Mouse (Mus musculus) liver, embryonic 14.5 days (tissue): Measurements from ENCODE around the gene Dusp3. TPM values are rescaled to one million over a fixed set of nuclear protein-coding genes. Genes with fewer than 3 reads are reported as not detected.

Experiments
- ATAC-seq: fragments of 200-750 bp; cut with Nextera tagmentation; 2 replicates; pipeline ENCODE4 v1.8.0; 2017; ENCODE audit warnings: moderate number of reproducible peaks, mild to moderate bottlenecking, moderate library complexity; ENCODE audit not compliant: insufficient read depth
- DNase-seq, 3 experiments: peaks; one replicate each; pipeline ENCODE4 v3.0.0-alpha.2; 2012 to 2013; ENCODE audit warnings: low read depth in 3 of 3, low spot score in 3 of 3
- H3K27ac ChIP-seq: fragments of 300-500 bp; sonication (generic); 2 replicates; pipeline ENCODE4 v1.5.1; 2014; ENCODE audit warnings: moderate library complexity, mild to moderate bottlenecking, control low read depth, inconsistent platforms
- H3K27me3 ChIP-seq: fragments of 300-500 bp; sonication (generic); 2 replicates; pipeline ENCODE4 v1.6.1; 2014; ENCODE audit warnings: mild to moderate bottlenecking, low read length, moderate library complexity; ENCODE audit not compliant: control insufficient read depth, insufficient read depth
- H3K36me3 ChIP-seq: fragments of 300-500 bp; sonication (generic); replicated peaks from 2 replicates; pipeline ENCODE4 v1.6.1; 2014; ENCODE audit warnings: low read depth; ENCODE audit not compliant: control insufficient read depth, insufficient read depth
- H3K4me1 ChIP-seq, 2 experiments: fragments of 200-500 bp in 1 of 2; fragments of 300-500 bp in 1 of 2; sonication (generic) in 1 of 2; replicated peaks; 2 replicates each; pipeline ENCODE4 v1.6.1; 2012 to 2014; ENCODE audit warnings: antibody characterized with exemption in 1 of 2, inconsistent platforms in 1 of 2, low read length in 1 of 2; ENCODE audit not compliant: control insufficient read depth in 2 of 2, insufficient read depth in 2 of 2
- H3K4me2 ChIP-seq: fragments of 300-500 bp; sonication (generic); 2 replicates; pipeline ENCODE4 v1.6.1; 2014; ENCODE audit warnings: low read depth, mild to moderate bottlenecking, control low read depth, moderate library complexity
- H3K4me3 ChIP-seq, 2 experiments: fragments of 200-500 bp in 1 of 2; fragments of 300-500 bp in 1 of 2; sonication (generic) in 1 of 2; 2 replicates each; pipeline ENCODE4 v1.5.1; 2012 to 2014; ENCODE audit warnings: low read depth in 2 of 2, low read length in 2 of 2, mild to moderate bottlenecking in 2 of 2, control low read depth in 1 of 2, inconsistent platforms in 1 of 2, moderate library complexity in 1 of 2; ENCODE audit not compliant: insufficient read depth in 1 of 2
- H3K9ac ChIP-seq: fragments of 300-500 bp; sonication (generic); replicated peaks from 2 replicates; pipeline ENCODE4 v1.6.1; 2014; ENCODE audit warnings: mild to moderate bottlenecking, control low read depth, moderate library complexity
- H3K9me3 ChIP-seq: fragments of 300-500 bp; sonication (generic); 2 replicates; pipeline ENCODE4 v1.6.1; 2016; ENCODE audit warnings: low read length, mixed read lengths; ENCODE audit not compliant: control insufficient read depth
- CTCF ChIP-seq: IDR thresholded peaks from 2 replicates; pipeline ENCODE4 v1.5.1; 2016; ENCODE audit warnings: antibody characterized with exemption, low read depth, control low read depth
- EP300 ChIP-seq: IDR thresholded peaks from 2 replicates; pipeline ENCODE4 v1.6.1; 2016; ENCODE audit warnings: antibody characterized with exemption, low read depth
- WGBS: fragments of 180-500 bp; shearing (Covaris S2); extraction: QIAGEN DNeasy Blood & Tissue Kit; methylation state at CpG from one replicate; pipeline ENCODE4 v1.1.7; 2014; ENCODE audit not compliant: insufficient replicate concordance; 5-methylcytosine and 5-hydroxymethylcytosine counted together
- polyA plus RNA-seq, 2 experiments: library from polyadenylated mRNA; depleted of rRNA in 1 of 2; stranded (reverse) in 1 of 2; unstranded in 1 of 2; fragments of >200 nt; fragmentation: Nextera tagmentation in 1 of 2; extraction: Ambion mirVana in 1 of 2; gene quantifications; 2 replicates each; pipeline versions ENCODE4 v1.2.1 to v1.2.3; 2012 to 2014

Gene Dusp3
- polyA plus RNA-seq, 2 experiments: 4.8 to 6.3 TPM

GRCm38 (mm10) chr11:101936421-101936820, 50.4 kb downstream of the Dusp3 start:
- Histone ChIP-seq H3K27me3 (peaks cover 17% of the 10 kb centered on the region), H3K27ac (no peak overlapping the region), H3K4me2 (peak overlapping the region; percentile 15), H3K4me3 (0 out of 4 replicates have a peak overlapping the region, but pooled peaks of 1 of the 2 experiments have one; percentile 45), H3K9ac (no peak overlapping the region), H3K36me3 (no peaks in the 10 kb centered on the region), H3K9me3 (no peaks in the 10 kb centered on the region), H3K4me1 (no peaks in the 10 kb centered on the region; a peak in 2 of 4 replicates)
- ATAC-seq: no peak
- TF ChIP-seq EP300: no peak
- TF ChIP-seq CTCF: no peak
- 29% methylated on average over 7 of the region's 7 CpGs for WGBS
- DNase-seq: no peak

- no peak overlapping the region for H3K4me3 ChIP-seq
- H3K4me2 ChIP-seq: no peak overlapping the region
- no peak overlapping the region for H3K27ac ChIP-seq
- no peak for ATAC-seq
- H3K9me3 ChIP-seq: no peaks in the 10 kb centered on the region
- H3K27me3 ChIP-seq: peaks cover 17% of the 10 kb centered on the region
- 67% methylated on average over 3 of the region's 3 CpGs for WGBS
- H3K36me3 ChIP-seq: no peaks in the 10 kb centered on the region
- TF ChIP-seq CTCF (no peak), EP300 (no peak)
- H3K9ac ChIP-seq: no peak overlapping the region
- H3K4me1 ChIP-seq: no peaks in the 10 kb centered on the region; a peak in 2 of 4 replicates
- no peak for DNase-seq
These were observed 51.1 kb downstream of the Dusp3 start for GRCm38 (mm10) chr11:101935743-101936142.

- Histone ChIP-seq H3K4me3 (no peak overlapping the region), H3K4me1 (no peaks in the 10 kb centered on the region; a peak in 2 of 4 replicates), H3K9me3 (no peaks in the 10 kb centered on the region), H3K36me3 (no peaks in the 10 kb centered on the region), H3K9ac (no peak overlapping the region), H3K4me2 (no peak overlapping the region), H3K27me3 (peaks cover 6% of the 10 kb centered on the region), H3K27ac (no peak overlapping the region)
- DNase-seq: no peak
- ATAC-seq: no peak
- WGBS: 56% methylated on average over 4 of the region's 4 CpGs
- TF ChIP-seq CTCF (no peak), EP300 (no peak)
These were observed 54.8 kb downstream of the Dusp3 start for GRCm38 (mm10) chr11:101931978-101932377.

GRCm38 (mm10) chr11:101928030-101928762, 58.6 kb downstream of the Dusp3 start:
- Histone ChIP-seq H3K4me2 (no peak overlapping the region), H3K27ac (no peak overlapping the region), H3K4me3 (no peak overlapping the region), H3K9me3 (no peaks in the 10 kb centered on the region), H3K36me3 (no peaks in the 10 kb centered on the region), H3K4me1 (no peaks in the 10 kb centered on the region), H3K27me3 (no peaks in the 10 kb centered on the region), H3K9ac (no peak overlapping the region)
- peak; percentile 59 for TF ChIP-seq CTCF
- no peak for TF ChIP-seq EP300
- DNase-seq: no peak
- no peak for ATAC-seq
- WGBS: 42% methylated on average over 25 of the region's 25 CpGs

- Histone ChIP-seq H3K27ac (no peak overlapping the region), H3K4me3 (no peak overlapping the region), H3K4me2 (no peak overlapping the region), H3K36me3 (no peaks in the 10 kb centered on the region), H3K27me3 (no peaks in the 10 kb centered on the region), H3K9me3 (no peaks in the 10 kb centered on the region), H3K9ac (no peak overlapping the region), H3K4me1 (no peaks in the 10 kb centered on the region)
- ATAC-seq (no peak), DNase-seq (no peak)
- WGBS: 77% methylated on average over 10 of the region's 10 CpGs
- TF ChIP-seq CTCF (no peak), EP300 (no peak)
These were observed 59.7 kb downstream of the Dusp3 start for GRCm38 (mm10) chr11:101926951-101927589.
